Mouse (Mus musculus): Measurements from ENCODE around the gene Spata46.

GRCm38 (mm10) chr1:170292239-170292951, 16.2 kb upstream of the Spata46 start:
- TF ChIP-seq CTCF (IDR thresholded peaks at IDR 0.05) (peak; percentile 90), EP300 (IDR thresholded peaks at IDR 0.05) (0 out of 2 replicates have a peak, but pooled peaks have one; percentile 16)

Measured in lung, postnatal 0 days (tissue).